Mouse (Mus musculus) testis, adult 2 months (tissue): Measurements from ENCODE around the gene P4hb. TPM values are rescaled to one million over a fixed set of nuclear protein-coding genes. Genes with fewer than 3 reads are reported as not detected.

Experiments
- H3K27ac ChIP-seq: fragments of 200-500 bp; 2 replicates; pipeline ENCODE4 v1.5.1; 2012; ENCODE audit warnings: low read depth, low read length; ENCODE audit not compliant: control insufficient read depth, insufficient read depth
- H3K27me3 ChIP-seq: fragments of 200-500 bp; 2 replicates; pipeline ENCODE4 v1.6.1; 2012; ENCODE audit warnings: mild to moderate bottlenecking, low read length, moderate library complexity; ENCODE audit not compliant: control insufficient read depth, insufficient read depth
- H3K36me3 ChIP-seq: fragments of 200-500 bp; 2 replicates; pipeline ENCODE4 v1.6.1; 2012; ENCODE audit warnings: mild to moderate bottlenecking, low read length; ENCODE audit not compliant: control insufficient read depth, insufficient read depth
- H3K4me1 ChIP-seq: fragments of 200-500 bp; 2 replicates; pipeline ENCODE4 v1.6.1; 2012; ENCODE audit warnings: low read length; ENCODE audit not compliant: control insufficient read depth, insufficient read depth
- H3K4me3 ChIP-seq: fragments of 200-500 bp; 2 replicates; pipeline ENCODE4 v1.5.1; 2012; ENCODE audit warnings: low read depth, mild to moderate bottlenecking, low read length, moderate library complexity, mixed read lengths; ENCODE audit not compliant: control insufficient read depth
- CTCF ChIP-seq: fragments of 200-500 bp; IDR thresholded peaks from 2 replicates; pipeline ENCODE4 v1.5.1; 2012; ENCODE audit warnings: low read depth, mild to moderate bottlenecking, inconsistent platforms, low read length, moderate library complexity; ENCODE audit not compliant: control insufficient read depth, insufficient read depth, insufficient replicate concordance
- POLR2A ChIP-seq: fragments of 200-500 bp; IDR thresholded peaks from 2 replicates; pipeline ENCODE4 v1.6.1; 2012; ENCODE audit warnings: low read depth, mild to moderate bottlenecking, inconsistent platforms, low read length, moderate library complexity; ENCODE audit not compliant: control insufficient read depth
- polyA plus RNA-seq: library from polyadenylated mRNA; depleted of rRNA; stranded (reverse); fragments of >200 nt; gene quantifications from 2 replicates; pipeline ENCODE4 v1.2.3, GENCODE M21; 2012

The P4hb gene
- polyA plus RNA-seq, 1 experiment: 55.1 TPM

GRCm38 (mm10) chr11:120545964-120546363 is 27.1 kb downstream of the P4hb start:
- H3K4me3 ChIP-seq: no peak overlapping the region
- no peaks in the 10 kb centered on the region for H3K27me3 ChIP-seq
- H3K4me1 ChIP-seq: peaks cover 12% of the 10 kb centered on the region
- TF ChIP-seq POLR2A (no peak), CTCF (no peak)
- H3K36me3 ChIP-seq: no peaks in the 10 kb centered on the region
- H3K27ac ChIP-seq: no peak overlapping the region

GRCm38 (mm10) chr11:120542376-120542775 is 30.7 kb downstream of the P4hb start:
- TF ChIP-seq CTCF: no peak
- no peak for TF ChIP-seq POLR2A
- no peak overlapping the region for H3K27ac ChIP-seq

DNA sequence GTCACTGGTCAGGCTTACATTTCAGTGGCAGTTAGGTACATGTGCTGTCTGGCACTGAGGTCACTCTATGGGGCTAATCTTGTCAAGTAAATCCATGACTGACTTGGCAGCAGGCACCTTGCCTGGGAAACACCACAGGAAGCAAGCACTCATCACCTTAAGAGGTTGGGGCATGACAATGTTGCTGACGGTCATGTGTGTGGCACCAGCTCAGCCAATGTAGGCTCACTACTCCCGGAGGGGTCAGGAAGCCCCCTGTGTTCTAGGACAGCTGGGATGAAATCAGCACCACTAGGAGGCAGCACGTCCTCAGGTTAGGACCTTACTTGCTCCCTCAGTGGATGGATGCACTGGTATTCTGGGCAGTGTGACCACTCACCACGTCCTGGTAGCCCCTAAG is 31.1 kb downstream of the P4hb start:
- 0 out of 2 replicates have a peak, but pooled peaks have one; percentile 16 for TF ChIP-seq CTCF
- no peak for TF ChIP-seq POLR2A
- no peaks in the 10 kb centered on the region for H3K36me3 ChIP-seq
- no peak overlapping the region for H3K4me3 ChIP-seq

More at GRCm38 (mm10) chr11:120542376-120542775, 30.7 kb downstream of the P4hb start:
- Histone ChIP-seq H3K4me3 (no peak overlapping the region), H3K4me1 (peaks cover 2% of the 10 kb centered on the region; the same call in 1 of the 2 replicates), H3K27me3 (no peaks in the 10 kb centered on the region), H3K36me3 (no peaks in the 10 kb centered on the region)

DNA sequence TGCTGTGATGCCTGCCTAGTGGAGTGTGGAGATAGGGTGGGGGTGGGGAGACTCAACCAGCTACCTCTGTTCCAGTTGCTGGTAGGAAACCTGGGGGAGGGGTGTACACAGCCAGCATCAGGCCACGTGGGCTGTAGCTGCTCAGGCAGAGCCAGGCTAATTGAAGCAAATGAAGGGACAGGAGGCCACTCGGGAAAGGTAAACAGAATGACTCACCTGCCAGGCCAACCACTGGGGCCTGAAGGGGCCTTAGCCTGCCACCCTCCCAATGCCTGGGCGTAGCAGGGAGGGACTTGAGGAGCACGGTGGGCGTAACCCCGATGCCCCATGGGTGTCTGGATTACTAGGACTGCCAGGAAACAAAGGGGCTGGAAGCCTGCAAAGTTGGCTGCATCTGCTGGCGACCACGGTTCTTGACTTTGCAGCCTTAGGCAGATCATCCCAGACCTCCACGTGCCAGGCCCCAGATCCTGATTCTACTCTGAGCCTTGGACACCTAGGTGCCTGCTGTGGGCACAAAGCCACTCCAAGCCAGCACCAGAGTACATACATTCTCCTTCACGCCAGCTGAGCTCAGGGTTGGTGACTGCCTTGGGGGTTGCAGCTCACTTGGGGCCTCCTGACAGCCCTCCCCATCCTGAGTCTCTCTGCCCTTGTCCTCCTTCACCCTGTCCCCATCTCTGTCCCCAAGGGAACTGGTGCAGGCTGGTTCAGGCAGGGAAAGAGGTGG is 33.6 kb downstream of the P4hb start:
- Histone ChIP-seq H3K27ac (no peak overlapping the region), H3K4me1 (peaks cover 2% of the 10 kb centered on the region; the same call in 1 of the 2 replicates), H3K27me3 (no peaks in the 10 kb centered on the region), H3K36me3 (no peaks in the 10 kb centered on the region), H3K4me3 (no peak overlapping the region)
- TF ChIP-seq POLR2A (no peak), CTCF (no peak)

More for the DNA sequence above, 31.1 kb downstream of the P4hb start:
- no peaks in the 10 kb centered on the region for H3K27me3 ChIP-seq
- peaks cover 2% of the 10 kb centered on the region; the same call in 1 of the 2 replicates for H3K4me1 ChIP-seq
- no peak overlapping the region for H3K27ac ChIP-seq

- no peak for TF ChIP-seq CTCF
- TF ChIP-seq POLR2A: no peak
- no peaks in the 10 kb centered on the region for H3K36me3 ChIP-seq
- peaks cover 2% of the 10 kb centered on the region; the same call in 1 of the 2 replicates for H3K4me1 ChIP-seq
- no peak overlapping the region for H3K27ac ChIP-seq
- no peak overlapping the region for H3K4me3 ChIP-seq
- no peaks in the 10 kb centered on the region for H3K27me3 ChIP-seq
Measured at GRCm38 (mm10) chr11:120538955-120539284, 34.1 kb downstream of the P4hb start.

GRCm38 (mm10) chr11:120538485-120538884 is 34.6 kb downstream of the P4hb start:
- TF ChIP-seq POLR2A (no peak), CTCF (no peak)
- H3K36me3 ChIP-seq: no peaks in the 10 kb centered on the region
- no peak overlapping the region for H3K27ac ChIP-seq
- no peak overlapping the region for H3K4me3 ChIP-seq
- H3K4me1 ChIP-seq: peaks cover 2% of the 10 kb centered on the region; the same call in 1 of the 2 replicates
- no peaks in the 10 kb centered on the region for H3K27me3 ChIP-seq

DNA sequence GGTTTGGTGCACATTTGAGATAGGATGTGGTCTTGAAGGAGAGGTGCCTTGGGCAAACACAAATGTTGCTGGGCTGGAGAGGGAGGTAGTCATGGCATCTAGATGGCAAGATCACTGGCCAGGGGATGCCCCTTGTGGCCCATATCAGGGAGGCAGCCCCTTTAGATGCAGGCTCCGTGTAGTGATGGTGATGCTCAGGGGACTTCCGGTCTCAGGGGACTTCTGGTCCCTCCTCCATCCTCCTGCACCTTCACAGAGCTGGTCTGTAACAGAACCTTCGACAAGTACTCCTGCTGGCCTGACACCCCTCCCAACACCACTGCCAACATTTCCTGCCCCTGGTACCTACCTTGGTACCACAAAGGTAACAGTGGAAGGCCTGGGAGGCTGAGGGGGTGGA is 37.2 kb downstream of the P4hb start:
- Histone ChIP-seq H3K4me3 (no peak overlapping the region), H3K4me1 (peaks cover 2% of the 10 kb centered on the region), H3K27ac (no peak overlapping the region), H3K27me3 (no peaks in the 10 kb centered on the region), H3K36me3 (no peaks in the 10 kb centered on the region)
- TF ChIP-seq POLR2A (no peak), CTCF (no peak)
